Comparison of ENCODE assay signal across 9 mouse cellular contexts in genomic region chr1:92179489-92180006, GRCm38 (mm10). TPM values are rescaled to one million over a fixed set of nuclear protein-coding genes. Genes with fewer than 3 reads are reported as not detected.
DNase-seq lines count a peak whose midpoint lies in the region; ATAC-seq lines count a peak whose summit lies in the region.
"Had no signal": no experiment of that assay in that cellular context is flagged by ENCODE, and none has a peak within 500 bp of the region (broad histone marks: within the 10 kb centered on the region; RNA-seq: fewer than 3 reads in every experiment).

No protein-coding gene starts in this region.

- DNase-seq in heart, adult 11 months = peak; percentile 97
- DNase-seq in heart, adult 8-10 months (ENCODE audit: low spot score) = no peak
- DNase-seq in cerebellum, postnatal 14 days = peak; percentile 73
- DNase-seq in gastrocnemius, postnatal 4 days (ENCODE audit: low spot score in 2 of 2) = peak; percentile 42 to 58
- DNase-seq in kidney, adult 18-20 months = peak; percentile 60
- DNase-seq in liver, embryonic 11.5 days (ENCODE audit: low spot score) = peak; percentile 62
- DNase-seq in neural tube, embryonic 10.5 days (ENCODE audit: extremely low spot score, low spot score) = peak; percentile 71
- DNase-seq in thymus, postnatal 10 days (ENCODE audit: low spot score in 2 of 2) = peak; percentile 41 to 42

- no peak for ATAC-seq in liver, embryonic 11.5 days (replicated peaks; ENCODE audit: low FRiP score)

- peak overlapping the region; percentile 88 for H3K9ac ChIP-seq in liver, embryonic 11.5 days (ENCODE audit: low read depth, low read length)

- H3K27ac ChIP-seq in liver, embryonic 11.5 days (ENCODE audit: low read depth, low read length) = peak overlapping the region; percentile 86

- no peaks in the 10 kb centered on the region for H3K9me3 ChIP-seq in liver, embryonic 11.5 days (ENCODE audit: control insufficient read depth, low read length)

- H3K4me1 ChIP-seq in liver, embryonic 11.5 days (replicated peaks; ENCODE audit: control insufficient read depth, insufficient read depth, low read length) = peaks cover 8% of the 10 kb centered on the region

- no peaks in the 10 kb centered on the region for H3K36me3 ChIP-seq in liver, embryonic 11.5 days (ENCODE audit: control insufficient read depth, insufficient read depth, low read length)

- H3K4me2 ChIP-seq in liver, embryonic 11.5 days = peak overlapping the region; percentile 78

- peak overlapping the region; percentile 93 for H3K4me3 ChIP-seq in liver, embryonic 11.5 days (ENCODE audit: low read depth, low read length)

- WGBS in liver, embryonic 11.5 days = under 1% methylated on average over 57 of the region's 61 CpGs

- H3K27me3 ChIP-seq in liver, embryonic 11.5 days (replicated peaks; ENCODE audit: control insufficient read depth, insufficient read depth, low read length) = no peaks in the 10 kb centered on the region
- H3K27me3 ChIP-seq: Patski had no signal

RNA-seq across cellular contexts. Expression of gene Hdac4, which starts 16.0 kb away (rescaled TPM):
- 10 to 100 TPM; 45.6 to 69.5 (median 56.6) TPM for total RNA-seq in heart, adult 8-10 months (2022)
- total RNA-seq in gastrocnemius, postnatal 4 days (2021) = 10 to 100 TPM; 59.1 to 62.9 TPM
- polyA plus RNA-seq in liver, embryonic 11.5 days (2014; fragmentation: Nextera tagmentation; extraction: Ambion mirVana) = 11.7 and 12.0 TPM in 2 replicates
